Mouse (Mus musculus): ENCODE data around the gene Apbb1ip.

The Apbb1ip gene

GRCm38 (mm10) chr2:22773549-22774180 lies at the start of gene Apbb1ip:
TSS of gene Apbb1ip (plus strand) at chr2:22774094.
- peak; percentile 26 to 32 for DNase-seq (ENCODE audit: low spot score in 2 of 2)

GRCm38 (mm10) chr2:22727113-22727512 lies 46.8 kb upstream of the Apbb1ip start:
- DNase-seq (ENCODE audit: low spot score in 2 of 2): no peak

- DNase-seq (ENCODE audit: low spot score in 2 of 2): no peak
Measured at GRCm38 (mm10) chr2:22736134-22736533, 37.8 kb upstream of the Apbb1ip start.

DNA sequence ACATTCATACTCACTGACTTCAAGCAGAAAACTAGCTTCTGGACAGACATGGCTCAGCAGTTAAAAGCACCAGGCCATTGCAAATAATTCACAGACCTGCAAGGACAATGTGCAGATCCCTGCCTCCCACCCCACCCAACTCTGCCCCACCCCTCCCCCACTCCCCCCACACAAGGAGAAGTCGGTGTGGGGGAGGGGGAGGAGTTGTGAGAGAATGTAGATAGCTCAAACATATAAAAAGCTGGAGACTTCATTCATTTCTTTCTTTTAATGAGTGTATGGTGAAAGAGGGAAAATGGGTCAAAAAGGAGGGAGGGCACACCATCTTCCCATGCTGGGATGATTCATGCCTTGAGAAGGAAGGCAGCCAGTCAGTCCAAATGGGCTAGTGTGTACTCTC lies 34.5 kb upstream of the Apbb1ip start:
- no peak for DNase-seq (ENCODE audit: low spot score in 2 of 2)

DNA sequence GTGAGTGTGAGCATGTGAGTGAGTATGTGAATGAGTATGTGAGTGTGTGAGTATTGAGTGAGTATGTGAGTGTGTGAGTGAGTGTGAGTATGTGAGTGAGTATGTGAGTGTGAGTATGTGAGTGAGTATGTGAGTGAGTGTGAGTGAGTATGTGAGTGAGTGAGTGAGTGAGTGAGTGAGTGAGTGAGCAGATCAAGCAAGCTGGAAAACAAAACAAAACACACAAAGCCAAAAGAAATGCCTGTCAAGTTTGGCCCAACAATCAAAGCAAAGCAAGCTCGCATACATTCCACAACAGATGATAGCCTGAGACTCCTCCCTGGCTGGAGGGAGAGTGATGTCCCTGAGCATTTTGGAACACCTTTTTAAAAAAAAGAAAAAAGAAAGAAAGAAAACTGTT lies 33.5 kb upstream of the Apbb1ip start:
- DNase-seq (ENCODE audit: low spot score in 2 of 2): no peak

GRCm38 (mm10) chr2:22741222-22741621 lies 32.7 kb upstream of the Apbb1ip start:
- no peak for DNase-seq (ENCODE audit: low spot score in 2 of 2)

GRCm38 (mm10) chr2:22744121-22744761 lies 29.7 kb upstream of the Apbb1ip start:
- peak; percentile 25 to 31 for DNase-seq (ENCODE audit: low spot score in 2 of 2)

DNA sequence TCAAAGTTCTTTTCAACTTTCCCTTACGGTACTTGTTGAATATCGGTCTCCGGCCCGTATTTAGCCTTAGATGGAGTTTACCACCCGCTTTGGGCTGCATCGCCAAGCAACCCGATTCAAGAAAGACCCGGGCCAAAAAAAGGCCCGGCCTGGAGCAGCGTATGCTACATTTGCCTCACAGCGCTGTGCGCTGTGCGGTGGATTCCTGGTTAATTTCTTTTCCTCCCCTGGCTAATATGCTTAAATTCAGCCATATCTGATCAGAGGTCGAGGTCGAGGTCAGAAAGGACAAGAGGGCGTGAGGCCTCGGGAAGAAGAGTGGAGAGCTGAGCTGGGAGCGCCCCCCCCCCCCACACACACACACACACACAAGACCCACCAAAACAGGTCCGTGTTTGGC lies 29.0 kb upstream of the Apbb1ip start:
- peak in 1 of 2 experiments; percentile 30 for DNase-seq (ENCODE audit: low spot score in 2 of 2)

- DNase-seq (ENCODE audit: low spot score in 2 of 2): no peak
Measured at GRCm38 (mm10) chr2:22746785-22747184, 27.1 kb upstream of the Apbb1ip start.

GRCm38 (mm10) chr2:22747941-22748340 lies 26.0 kb upstream of the Apbb1ip start:
- no peak for DNase-seq (ENCODE audit: low spot score in 2 of 2)

GRCm38 (mm10) chr2:22749761-22750160 lies 24.1 kb upstream of the Apbb1ip start:
- no peak for DNase-seq (ENCODE audit: low spot score in 2 of 2)

DNA sequence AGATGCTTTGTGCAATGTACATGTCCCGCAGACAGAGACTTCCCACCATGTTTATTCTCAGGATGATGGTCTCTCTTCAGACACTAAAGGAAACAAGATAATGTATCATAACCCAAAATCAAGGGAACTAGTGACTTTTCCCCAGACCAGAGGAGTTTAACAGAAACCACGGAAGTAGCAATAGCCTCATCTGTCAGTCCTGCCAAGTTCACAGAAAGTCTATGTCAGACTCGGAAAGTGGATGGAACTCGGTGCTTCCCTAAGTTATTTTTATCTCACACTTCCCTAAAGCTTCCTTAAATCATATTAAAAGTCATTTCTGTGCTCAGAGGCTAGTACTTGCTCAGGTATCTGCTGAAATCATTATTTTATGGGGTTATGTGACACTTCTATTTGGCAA lies 21.4 kb upstream of the Apbb1ip start:
- DNase-seq (ENCODE audit: low spot score in 2 of 2): no peak

DNA sequence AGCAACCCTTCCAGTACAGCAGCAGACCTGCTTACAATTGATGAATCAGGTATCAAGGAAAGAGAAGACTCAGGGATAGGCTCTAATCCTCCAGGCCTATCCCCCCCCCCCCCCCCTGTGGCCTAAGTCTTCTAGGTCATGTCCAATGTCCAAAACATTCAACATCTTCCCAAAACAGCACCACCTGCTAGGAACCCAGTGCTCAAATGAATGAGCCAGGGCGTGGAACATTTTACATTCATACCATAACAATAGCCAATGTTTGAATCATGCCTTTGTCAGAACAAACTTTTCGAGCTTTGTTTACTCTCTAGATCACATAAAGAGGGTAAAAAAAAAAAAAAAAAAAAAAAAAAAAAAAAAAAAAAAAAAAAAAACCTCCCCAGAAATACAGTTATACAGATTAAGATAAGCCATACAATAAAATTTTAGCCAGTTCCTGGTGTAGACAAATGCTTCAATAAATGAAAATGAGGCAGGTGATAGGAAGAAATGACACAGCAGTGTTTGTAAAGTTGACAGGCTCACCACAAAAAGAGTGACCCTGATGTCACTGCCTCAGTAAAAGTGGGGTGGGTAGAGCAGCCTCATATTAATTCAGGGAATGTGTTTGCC lies 20.3 kb upstream of the Apbb1ip start:
- DNase-seq (ENCODE audit: low spot score in 2 of 2): no peak

GRCm38 (mm10) chr2:22754222-22754824 lies 19.6 kb upstream of the Apbb1ip start:
- no peak for DNase-seq (ENCODE audit: low spot score in 2 of 2)

DNA sequence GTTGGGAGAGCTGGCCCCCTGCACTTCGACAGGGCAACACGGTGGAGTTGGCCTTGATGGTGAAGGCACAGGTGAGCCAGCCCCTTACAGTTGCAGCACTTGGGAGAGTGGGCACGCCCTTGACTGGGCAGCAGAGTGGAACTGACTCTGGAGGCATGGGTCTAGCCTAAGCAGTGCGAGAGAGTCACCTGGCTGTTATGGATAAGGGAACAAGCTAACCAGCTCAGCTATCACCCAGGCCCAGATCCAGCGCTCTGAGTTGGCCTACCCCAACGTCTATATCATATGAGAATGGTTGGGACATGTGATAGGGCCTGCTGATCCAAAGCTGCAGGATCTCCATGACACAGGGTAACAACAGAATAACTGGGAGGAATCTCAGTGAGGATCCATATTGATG lies 18.3 kb upstream of the Apbb1ip start:
- DNase-seq (ENCODE audit: low spot score in 2 of 2): no peak

DNA sequence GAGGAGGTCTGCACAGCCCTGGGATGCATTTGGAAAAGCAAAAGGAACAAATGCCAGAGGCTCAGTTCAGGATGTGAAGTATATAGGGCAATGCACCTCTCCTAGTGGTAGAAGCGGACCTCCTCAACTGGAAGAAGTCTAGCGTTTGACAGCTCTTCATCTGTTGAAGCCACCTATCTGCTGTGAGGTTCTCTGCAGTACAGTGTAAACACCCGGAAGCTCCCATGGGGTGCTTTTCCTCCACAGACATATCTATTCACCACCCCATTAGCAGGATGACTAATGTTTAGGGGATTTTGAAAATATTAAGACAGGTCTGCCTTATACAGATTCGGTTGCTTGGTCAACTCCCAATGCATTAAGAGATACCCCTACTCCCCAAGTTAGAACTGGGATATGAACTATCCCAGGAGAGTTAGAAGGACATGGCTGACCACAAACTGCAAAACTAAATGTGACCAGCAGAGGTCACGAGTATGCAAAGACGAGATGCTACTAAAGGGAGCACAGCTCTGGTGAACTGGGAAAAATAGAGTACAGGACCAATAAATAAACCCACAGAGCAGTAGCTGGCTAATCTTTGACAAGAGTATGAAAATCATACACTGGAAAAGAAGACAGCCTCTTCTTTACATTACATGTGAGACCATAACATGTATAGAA lies 15.5 kb upstream of the Apbb1ip start:
- DNase-seq (ENCODE audit: low spot score in 2 of 2): peak; percentile 62 to 81

GRCm38 (mm10) chr2:22760452-22760851 lies 13.4 kb upstream of the Apbb1ip start:
- DNase-seq (ENCODE audit: low spot score in 2 of 2): no peak

GRCm38 (mm10) chr2:22761103-22761521 lies 12.8 kb upstream of the Apbb1ip start:
- DNase-seq (ENCODE audit: low spot score in 2 of 2): no peak

- DNase-seq (ENCODE audit: low spot score in 2 of 2): no peak
Measured at GRCm38 (mm10) chr2:22764774-22765387, 9.0 kb upstream of the Apbb1ip start.

- no peak for DNase-seq (ENCODE audit: low spot score in 2 of 2)
Measured at GRCm38 (mm10) chr2:22771311-22771710, 2.6 kb upstream of the Apbb1ip start.

DNA sequence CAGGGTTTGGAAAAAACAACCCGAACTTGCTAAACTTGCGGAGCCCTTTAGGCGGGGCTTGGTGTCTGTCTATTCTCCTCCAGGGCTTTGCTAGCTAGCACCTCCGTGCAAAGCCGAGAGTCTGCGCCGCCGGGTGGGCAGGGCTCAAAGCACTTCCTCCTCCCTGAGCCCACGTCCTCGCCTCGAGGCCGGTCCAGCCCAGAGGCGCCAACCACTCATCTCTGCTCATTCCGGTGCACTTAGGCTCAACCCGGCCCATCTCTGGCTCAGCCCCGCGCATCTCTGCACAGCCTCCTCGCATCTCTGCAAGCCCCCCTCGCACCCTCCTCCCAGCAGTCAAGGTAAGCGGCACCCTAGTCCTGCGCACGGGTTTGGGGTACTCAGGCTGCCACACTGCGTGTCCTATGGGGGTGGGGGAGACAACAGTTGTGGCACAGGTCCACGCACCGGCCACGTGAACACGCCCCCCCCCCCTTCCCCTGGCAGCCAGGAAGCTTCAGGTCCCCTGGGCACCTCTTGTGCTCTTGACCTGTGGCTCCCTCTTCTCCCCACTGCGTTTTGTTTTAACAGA lies 372 bp downstream of the Apbb1ip start:
- peak; percentile 71 to 78 for DNase-seq (ENCODE audit: low spot score in 2 of 2)
